Mouse (Mus musculus) heart, adult 11 months (tissue): ENCODE data around the gene Zhx3.

ENCODE experiments used
- DNase-seq: peaks from one replicate; pipeline ENCODE4 v3.0.0; 2022

The Zhx3 gene

GRCm38 (mm10) chr2:160881462-160882101 lies 8.8 kb upstream of the Zhx3 start:
- peak; percentile 90 for DNase-seq

- peak; percentile 99 for DNase-seq
Measured at GRCm38 (mm10) chr2:160880453-160881195, 7.8 kb upstream of the Zhx3 start, which contains the start of gene Lpin3. TSS of gene Lpin3 (plus strand) at chr2:160880670.

GRCm38 (mm10) chr2:160876115-160876514 lies 3.3 kb upstream of the Zhx3 start:
- peak; percentile 79 for DNase-seq

GRCm38 (mm10) chr2:160874231-160874877 lies 1.6 kb upstream of the Zhx3 start:
- peak; percentile 97 for DNase-seq

- DNase-seq: peak; percentile 99
Measured at GRCm38 (mm10) chr2:160872395-160872794, 403 bp downstream of the Zhx3 start.

- peak; percentile 57 for DNase-seq
Measured at GRCm38 (mm10) chr2:160871310-160871709, 1.5 kb downstream of the Zhx3 start.

GRCm38 (mm10) chr2:160869446-160869845 lies 3.4 kb downstream of the Zhx3 start:
- DNase-seq: no peak

GRCm38 (mm10) chr2:160865266-160865665 lies 7.5 kb downstream of the Zhx3 start:
- peak; percentile 83 for DNase-seq

GRCm38 (mm10) chr2:160864112-160864511 lies 8.7 kb downstream of the Zhx3 start:
- no peak for DNase-seq

- DNase-seq: peak; percentile 89
Measured at GRCm38 (mm10) chr2:160860363-160860762, 12.4 kb downstream of the Zhx3 start.

GRCm38 (mm10) chr2:160856359-160857102 lies 16.3 kb downstream of the Zhx3 start:
- DNase-seq: no peak

GRCm38 (mm10) chr2:160854687-160855086 lies 18.1 kb downstream of the Zhx3 start:
- no peak for DNase-seq

GRCm38 (mm10) chr2:160850360-160850759 lies 22.4 kb downstream of the Zhx3 start:
- peak; percentile 84 for DNase-seq

- DNase-seq: peak; percentile 76
Measured at GRCm38 (mm10) chr2:160849617-160850240, 23.1 kb downstream of the Zhx3 start.

- peak; percentile 92 for DNase-seq
Measured at GRCm38 (mm10) chr2:160848186-160848585, 24.6 kb downstream of the Zhx3 start.

GRCm38 (mm10) chr2:160847664-160848063 lies 25.1 kb downstream of the Zhx3 start:
- DNase-seq: no peak

GRCm38 (mm10) chr2:160840838-160841237 lies 32.0 kb downstream of the Zhx3 start:
- no peak for DNase-seq

- DNase-seq: peak; percentile 55
Measured at GRCm38 (mm10) chr2:160810802-160811201, 62.0 kb downstream of the Zhx3 start.

- DNase-seq: no peak
Measured at GRCm38 (mm10) chr2:160810376-160810775, 62.4 kb downstream of the Zhx3 start.

- DNase-seq: peak; percentile 98
Measured at GRCm38 (mm10) chr2:160806091-160806521, 66.7 kb downstream of the Zhx3 start.

- peak; percentile 97 for DNase-seq
Measured at GRCm38 (mm10) chr2:160804794-160805527, 67.8 kb downstream of the Zhx3 start.

- peak; percentile 55 for DNase-seq
Measured at GRCm38 (mm10) chr2:160802326-160802725, 70.5 kb downstream of the Zhx3 start.
